Mouse (Mus musculus) erythroblast, embryonic 14.5 days (primary cell): Measurements from ENCODE around the gene Nrp1.

Experiments used
- GATA1 ChIP-seq: IDR thresholded peaks from 2 replicates; pipeline ENCODE4 v1.6.1; 2012; ENCODE audit warnings: low read length, inconsistent platforms, mixed read lengths
- TAL1 ChIP-seq: IDR thresholded peaks from 3 replicates; pipeline ENCODE4 v1.6.1; 2012; ENCODE audit warnings: low read length, inconsistent platforms, mixed read lengths

DNA sequence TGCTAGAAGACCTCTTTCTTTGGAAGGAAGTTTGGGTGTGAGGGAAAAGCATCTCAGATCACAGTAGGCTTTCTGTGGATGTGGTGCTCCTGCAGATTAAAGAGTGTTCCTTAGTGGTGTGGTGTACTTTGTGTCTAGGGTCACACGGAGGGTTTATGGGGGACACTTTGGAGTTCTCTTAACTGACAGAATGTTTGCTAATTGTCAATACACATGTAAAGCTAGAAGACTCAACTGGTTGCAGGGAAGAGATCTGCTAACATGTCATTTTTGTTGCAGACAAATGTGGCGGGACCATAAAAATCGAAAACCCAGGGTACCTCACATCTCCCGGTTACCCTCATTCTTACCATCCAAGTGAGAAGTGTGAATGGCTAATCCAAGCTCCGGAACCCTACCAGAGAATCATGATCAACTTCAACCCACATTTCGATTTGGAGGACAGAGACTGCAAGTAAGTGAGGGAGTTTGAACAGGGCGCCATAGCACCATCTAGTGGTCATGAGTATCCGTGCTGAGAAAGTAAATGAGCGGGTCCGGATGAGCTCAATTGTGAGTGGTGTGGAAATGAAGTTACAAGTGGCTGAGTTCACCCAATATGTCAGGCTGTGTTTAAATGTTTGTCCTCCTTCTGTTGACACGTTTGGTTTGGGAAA is 4.7 kb downstream of the Nrp1 start:
- TF ChIP-seq TAL1 (no peak), GATA1 (no peak)
